Mouse (Mus musculus) liver, embryonic 14.5 days (tissue): ENCODE data around the gene Ppp1r16b.

Experiments
- CTCF ChIP-seq: IDR thresholded peaks from 2 replicates; pipeline ENCODE4 v1.5.1; 2016; ENCODE audit warnings: antibody characterized with exemption, low read depth, control low read depth
- EP300 ChIP-seq: IDR thresholded peaks from 2 replicates; pipeline ENCODE4 v1.6.1; 2016; ENCODE audit warnings: antibody characterized with exemption, low read depth

DNA sequence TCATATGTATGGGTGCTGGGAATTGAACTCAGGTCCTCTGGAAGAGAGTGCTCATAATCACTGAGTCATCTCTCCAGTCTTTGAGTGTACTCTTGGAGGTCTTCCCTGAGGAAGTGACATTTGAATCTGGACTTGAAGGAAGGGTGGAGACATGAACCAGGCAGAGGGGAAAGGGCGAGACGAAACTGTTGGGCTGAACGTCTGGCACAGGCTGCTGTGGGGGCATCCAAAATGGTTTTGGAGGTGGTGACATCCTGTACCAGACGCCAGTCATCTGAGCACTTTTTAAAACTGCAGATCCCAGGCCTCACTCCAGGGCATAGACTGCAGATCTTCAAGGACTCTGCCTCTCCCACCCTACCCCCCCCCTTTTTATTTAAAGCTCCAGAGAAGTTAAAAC lies 9.4 kb upstream of the Ppp1r16b start:
- no peak for TF ChIP-seq CTCF
- TF ChIP-seq EP300, result no peak
